Mouse (Mus musculus): ENCODE data around the gene Stpg3.

Stpg3 gene

DNA sequence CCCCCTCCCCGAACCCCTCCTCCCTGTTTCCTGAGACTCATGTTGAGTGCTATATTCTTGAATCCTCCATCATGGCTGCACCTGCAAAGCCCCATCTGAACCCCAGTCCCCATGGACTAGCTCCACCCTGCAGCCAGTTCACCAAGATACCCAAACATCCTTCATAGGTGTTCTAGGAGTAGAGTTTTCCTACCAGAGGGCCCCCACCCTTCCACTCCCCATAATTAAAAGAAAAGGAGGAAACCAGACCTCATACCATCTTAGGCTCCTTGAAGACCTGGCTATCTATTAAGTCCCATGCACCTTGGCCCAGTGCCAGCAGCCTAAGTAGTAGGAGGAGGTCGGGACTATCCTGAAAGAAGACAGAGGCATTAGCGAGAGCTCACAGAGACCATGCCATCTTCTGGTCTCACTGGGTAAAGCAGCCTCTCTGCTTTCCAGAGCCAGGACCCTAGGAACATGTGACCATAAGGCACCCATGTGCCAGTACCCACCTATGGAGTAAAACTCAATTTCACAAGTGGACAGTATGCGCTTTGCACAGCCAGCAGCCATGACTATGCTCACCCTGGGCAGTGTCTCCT, 10.7 kb downstream of the Stpg3 start:
- DNase-seq (ENCODE audit: low spot score) = peak; percentile 70

DNA sequence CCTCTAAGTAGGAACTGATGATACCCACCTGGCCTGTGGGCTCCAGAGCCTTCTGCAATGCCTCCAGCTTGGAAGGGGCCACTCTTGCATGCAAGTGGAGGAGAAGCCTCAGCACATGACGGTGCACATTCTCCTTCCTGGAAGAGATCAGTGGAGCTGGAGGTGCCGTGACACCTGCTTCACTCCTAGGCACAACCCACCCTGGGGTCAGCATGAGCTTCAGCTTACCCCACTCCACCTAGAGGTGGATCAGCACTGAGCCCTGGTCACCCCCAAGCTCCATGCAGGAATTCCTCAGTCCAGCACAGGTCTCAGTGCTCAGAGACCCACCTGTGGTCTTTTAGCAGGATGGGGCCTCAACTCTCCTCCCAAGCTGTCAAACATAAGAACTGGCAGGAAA, 13.8 kb downstream of the Stpg3 start:
- no peak for DNase-seq (ENCODE audit: low spot score)

DNA sequence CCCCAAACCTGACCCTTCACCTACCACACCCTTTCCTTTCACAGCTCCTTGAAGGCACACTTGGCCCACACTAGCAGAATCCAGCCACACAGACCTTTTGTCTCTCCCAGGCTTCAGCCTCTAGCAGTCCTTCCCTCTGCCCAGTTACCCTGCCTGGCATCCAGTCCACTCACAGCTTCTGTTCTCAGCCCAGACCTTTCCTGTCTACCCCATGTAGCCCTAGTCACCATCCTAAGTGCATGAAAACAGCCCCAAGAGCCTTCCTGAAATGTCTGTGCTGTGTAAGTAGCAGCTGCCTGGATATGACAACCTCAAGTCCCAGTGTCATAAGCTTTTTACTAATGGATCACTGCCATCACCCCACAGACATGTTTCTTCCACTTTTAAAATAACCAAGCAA, 16.5 kb downstream of the Stpg3 start:
- no peak for DNase-seq (ENCODE audit: low spot score)

DNA sequence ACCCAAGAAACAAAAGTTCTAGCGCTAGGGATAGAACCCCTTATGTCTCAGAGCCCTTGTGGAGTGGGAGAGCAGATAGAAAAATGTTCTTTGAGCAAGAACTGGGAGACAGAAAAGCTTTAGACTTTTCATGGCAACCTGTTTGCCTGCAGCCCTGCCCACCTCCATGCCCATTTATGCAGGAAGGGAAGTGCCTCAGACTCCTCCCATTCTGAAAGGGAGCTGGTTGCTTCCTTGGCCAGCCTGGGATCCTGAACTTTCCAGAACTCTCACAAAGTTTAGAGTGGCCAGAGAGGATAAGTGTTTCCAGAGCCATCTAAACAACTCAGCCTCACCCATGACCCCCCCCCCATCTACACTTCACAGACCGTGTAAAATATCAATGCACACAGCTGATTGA, 17.2 kb downstream of the Stpg3 start:
- no peak for DNase-seq (ENCODE audit: low spot score)

DNA sequence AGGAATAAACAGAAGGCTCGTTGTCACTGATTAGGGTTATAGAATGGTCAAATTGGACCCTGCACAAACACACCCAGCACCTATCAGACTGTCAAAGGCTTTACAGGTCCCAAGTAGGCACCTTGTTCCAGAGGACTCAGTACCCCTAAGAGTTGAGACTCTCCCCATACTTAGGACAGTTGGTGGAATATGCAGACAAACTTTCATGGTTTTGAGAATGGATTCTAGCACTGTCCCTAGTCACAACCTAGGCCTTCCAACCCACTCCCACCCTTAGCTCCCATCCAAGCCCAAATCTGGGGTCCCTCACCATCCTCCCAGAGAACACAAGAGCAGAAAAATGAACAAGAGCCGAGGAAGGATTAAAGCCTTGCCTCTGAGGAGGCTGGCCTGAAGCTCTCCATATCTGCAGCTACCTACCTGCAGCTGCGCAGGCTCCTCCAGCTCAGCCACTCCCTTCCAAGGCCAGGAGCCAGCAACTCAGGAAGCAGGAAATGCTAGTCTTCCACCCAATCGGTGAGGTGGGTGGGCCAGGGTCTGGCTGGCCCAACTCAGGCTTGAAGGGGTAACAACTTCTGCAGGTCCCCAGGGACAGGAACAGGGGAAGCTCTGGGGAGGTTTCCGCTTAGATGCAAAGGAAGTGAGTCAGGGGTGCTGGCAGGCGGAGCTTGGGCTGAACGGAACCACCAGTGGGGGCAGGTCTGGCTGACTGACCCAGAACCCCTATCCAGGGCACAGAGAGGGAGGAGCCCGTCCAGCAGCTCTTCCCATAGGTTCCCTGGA, 18.1 kb downstream of the Stpg3 start, which contains the start of gene Tor4a:
TSS of gene Tor4a (minus strand) at position 715 of the 783 bp plus-strand sequence.
- peak; percentile 49 for DNase-seq (ENCODE audit: low spot score)

DNA sequence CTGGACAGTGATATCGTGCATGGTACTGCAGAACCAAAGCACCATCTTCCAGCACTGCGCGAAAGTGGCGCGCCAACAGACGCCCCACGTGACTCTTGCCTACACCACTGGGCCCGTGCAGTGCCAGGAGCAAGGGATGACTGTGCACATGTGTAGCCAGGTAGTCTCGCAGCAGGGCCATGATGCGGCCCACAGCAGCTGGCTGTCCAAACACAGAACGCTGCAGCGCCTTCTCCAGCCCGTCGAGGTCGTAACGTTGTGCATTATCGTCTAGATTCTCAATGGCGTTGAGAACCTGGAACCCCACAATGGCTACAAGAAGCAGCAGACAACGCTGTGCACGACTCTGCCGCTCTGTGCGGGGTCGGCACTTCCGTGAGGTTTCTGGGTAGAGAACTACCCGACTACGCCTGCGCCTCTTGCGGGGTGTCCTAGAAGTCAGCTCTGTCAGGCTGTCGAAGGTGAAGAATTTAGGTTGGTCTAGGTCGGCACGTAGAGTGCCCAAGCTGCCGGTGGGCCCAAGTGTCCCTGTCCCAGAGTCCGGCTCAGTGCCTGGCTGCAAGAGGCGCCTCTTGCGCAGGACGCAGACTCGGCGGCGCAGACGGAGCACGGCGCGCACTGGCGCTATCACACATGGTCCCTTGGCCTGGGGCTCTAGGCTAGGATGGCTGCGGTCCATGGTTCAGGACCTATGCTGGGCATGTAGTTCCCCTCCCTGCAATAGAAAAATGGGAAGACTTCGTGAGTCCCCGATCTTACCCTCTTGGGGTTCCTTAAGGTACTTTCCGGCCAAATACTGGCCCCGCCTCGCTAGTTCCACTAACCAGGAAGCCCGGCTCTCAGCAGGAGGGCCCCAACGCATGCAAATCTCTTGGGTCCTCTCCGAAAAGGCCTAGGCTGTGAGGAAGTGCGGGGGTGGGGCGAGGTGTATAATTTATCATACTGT, 19.0 kb downstream of the Stpg3 start:
- DNase-seq (ENCODE audit: low spot score) = no peak

DNA sequence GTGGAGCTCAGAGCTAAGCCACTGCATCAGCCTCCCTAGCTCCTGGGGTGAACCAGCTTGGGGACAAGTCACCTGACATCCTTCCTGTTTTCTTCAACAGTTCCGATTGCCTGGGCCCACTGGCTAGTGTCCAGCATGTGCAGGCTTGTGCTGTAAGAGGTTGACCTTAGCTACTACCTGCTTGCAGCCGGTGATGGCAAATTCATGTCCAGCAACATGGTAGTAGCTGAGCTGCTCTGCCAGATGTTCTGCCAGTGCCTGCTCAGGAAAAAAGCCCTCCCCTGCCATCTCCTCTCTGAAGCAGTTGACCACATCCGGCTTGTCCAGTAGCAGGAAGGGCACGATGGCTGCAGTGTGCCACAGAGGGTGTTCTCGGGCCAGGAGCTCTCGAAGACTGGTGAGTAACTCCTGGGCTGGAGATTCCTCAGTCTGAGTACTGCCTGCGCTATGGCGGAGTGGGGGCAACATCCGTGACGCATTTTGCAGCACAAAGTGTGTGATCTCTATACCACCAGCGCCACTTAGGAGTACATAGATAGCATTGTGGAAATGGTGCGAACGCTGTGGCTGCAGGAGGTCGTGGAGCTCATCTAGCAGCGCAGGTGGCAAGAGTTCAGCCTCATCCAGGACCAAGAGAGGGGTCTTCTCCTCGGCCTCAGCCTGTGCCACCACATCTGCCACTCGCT, 19.8 kb downstream of the Stpg3 start:
- no peak for DNase-seq (ENCODE audit: low spot score)

DNA sequence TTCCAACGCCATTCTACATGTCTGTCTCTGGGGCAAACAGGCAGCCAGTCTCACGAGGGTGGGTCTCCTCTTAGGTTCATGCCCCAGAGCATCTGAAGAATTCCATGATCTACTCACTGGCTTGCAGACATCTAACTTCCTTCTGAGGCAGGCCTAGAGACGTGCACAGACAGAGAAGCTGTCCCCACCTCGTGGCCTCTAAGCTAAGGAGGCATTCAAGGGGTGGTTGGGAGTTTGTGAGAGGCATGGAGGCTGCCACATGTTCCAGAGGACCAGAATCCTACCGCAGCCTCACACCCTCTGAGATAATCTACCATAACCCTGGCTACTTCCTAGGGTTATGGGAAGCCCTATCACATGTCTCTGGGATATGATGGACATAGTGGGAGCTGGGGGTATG, 20.4 kb downstream of the Stpg3 start:
- DNase-seq (ENCODE audit: low spot score) = no peak

DNA sequence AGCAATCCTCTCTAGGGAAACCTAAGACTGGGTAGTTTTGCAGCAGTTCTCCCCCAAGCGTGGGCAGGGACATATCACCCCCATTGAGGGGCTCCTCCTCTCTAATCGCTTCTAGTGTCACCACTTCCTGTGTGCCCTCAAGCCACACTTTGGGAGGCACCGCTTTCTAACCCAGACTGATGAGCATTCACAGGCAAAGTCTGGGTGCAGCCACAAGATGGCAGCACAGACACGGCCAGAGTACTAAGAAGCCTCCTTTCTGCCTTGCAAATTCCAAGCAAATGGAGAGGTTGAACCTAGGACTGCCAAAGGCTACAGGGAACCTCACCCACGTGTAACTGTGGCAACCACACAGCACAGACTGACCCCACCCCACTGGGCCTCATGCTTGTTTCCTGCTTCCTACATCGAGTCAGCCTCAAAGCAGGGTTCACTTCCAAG, 21.1 kb downstream of the Stpg3 start:
- peak; percentile 85 for DNase-seq (ENCODE audit: low spot score)

DNA sequence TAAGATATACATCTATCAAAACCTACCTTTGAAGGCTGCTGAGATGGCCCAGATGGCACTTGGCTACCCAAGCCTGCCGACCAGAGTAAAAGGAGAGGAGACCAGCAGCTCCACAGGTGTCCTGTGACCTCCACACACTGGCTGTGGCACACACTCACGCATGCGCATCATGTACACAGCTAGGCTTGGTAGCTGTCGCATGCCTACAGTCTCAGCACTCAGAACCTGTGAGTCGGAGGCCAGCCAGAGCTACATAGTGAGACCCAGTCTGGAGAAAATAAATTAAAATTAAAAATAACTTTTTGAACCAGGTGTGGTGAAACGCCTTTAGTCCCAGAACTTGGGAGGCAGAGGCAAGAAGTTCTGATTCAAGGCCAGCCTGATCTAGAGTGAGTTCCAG, 26.6 kb downstream of the Stpg3 start:
- no peak for DNase-seq (ENCODE audit: low spot score)

DNA sequence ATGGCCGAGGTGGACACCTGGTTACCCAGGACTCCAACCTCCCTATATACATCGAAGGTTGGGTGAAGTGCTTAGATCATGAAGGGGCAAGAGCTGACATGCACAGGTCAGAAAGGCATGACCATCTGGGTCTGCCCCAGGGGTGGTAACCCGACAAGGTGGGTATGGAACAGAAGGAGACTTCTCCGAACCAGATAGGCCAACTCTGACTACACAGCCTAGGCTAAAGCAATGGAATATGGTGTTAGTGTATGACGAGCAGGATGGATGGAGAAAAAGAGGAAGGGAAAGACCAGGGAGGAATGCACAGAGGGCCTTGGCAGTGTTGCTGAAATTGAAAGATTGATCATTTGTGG, 27.9 kb downstream of the Stpg3 start:
- DNase-seq (ENCODE audit: low spot score) = no peak

DNA sequence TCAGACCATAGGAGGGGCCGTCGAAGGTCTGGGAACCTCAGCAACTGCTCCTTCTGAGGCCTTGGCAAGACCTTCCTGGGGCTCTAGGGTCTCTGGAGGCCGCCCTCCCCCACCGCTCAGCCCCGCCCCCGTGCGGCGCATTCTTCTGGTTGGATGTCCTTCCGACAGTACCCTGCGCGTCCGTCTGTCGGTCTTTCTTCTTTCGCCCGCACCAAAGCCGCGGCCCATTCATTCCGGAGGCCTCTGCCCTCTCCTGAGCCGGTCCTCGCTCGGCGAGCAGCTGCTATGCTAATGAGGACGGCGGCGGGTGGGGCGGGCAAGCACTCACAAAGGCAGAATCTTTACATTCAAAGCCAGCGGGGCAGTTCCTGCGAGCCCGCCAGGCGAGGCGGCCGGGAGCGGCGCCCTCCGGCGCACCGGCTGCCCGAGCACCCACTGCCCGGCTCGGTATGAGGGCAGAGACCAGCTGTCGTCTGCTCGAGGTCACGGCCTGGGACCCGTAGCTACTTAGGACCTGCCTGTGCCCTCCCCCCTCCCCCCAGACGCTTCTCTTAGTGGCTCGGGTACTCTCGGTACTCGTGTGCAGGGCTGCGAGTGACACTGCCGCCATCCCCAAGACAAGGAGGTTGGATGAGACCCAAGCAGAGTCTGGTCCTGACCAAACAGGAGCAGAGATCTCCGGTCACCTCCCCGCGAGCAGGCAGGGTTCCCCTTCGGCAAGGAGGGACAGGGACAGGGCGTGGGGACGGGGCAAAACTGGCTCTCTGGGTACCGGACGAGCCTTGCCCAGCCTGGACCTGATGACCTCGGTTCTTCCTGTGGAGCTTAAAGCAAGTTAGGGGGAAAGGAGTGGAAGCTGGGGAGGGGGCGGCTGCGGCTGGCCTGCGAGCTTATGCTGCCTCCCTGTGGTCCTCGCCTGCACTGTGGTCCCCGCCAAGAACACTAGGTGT, 28.5 kb downstream of the Stpg3 start:
- peak; percentile 68 for DNase-seq (ENCODE audit: low spot score)

DNA sequence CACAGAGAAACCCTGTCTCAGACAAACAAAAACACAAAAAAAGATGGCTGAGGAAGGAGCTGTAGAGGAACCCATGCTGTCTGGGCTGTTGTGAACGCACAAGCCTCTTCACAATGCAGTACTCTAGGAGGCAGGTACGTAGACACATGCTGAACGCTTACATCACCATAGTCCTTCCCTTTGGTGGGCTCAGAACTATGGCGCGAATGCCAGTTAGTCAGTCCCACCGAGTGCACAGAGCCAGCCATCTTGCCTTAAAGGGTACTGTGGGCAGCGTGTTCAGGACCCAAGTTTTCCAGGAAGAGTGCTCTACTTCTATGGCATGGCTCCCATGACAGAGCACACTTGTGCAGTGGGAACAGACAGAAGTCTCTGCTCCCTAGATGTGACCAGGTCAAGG, 29.9 kb downstream of the Stpg3 start:
- no peak for DNase-seq (ENCODE audit: low spot score)

DNA sequence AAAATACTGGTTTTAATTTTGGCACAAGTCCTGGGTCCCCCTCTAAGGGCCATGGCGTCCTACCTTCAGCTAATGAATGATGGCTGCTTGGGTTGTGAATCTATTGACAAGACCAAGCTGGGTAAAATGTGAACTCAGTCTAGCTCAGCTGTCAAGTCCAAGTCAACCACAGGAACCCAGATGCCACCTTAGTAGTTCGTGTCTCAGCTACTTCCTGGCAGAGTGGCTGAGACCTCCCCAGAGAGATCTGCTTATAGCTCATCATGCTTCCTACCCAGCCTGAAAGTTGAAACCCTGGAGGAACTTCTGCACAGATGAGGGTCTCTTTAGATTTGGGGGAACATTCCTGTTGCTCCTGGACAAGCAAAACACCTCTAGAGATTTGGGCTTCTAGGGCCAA, 31.1 kb downstream of the Stpg3 start:
- no peak for DNase-seq (ENCODE audit: low spot score)

DNA sequence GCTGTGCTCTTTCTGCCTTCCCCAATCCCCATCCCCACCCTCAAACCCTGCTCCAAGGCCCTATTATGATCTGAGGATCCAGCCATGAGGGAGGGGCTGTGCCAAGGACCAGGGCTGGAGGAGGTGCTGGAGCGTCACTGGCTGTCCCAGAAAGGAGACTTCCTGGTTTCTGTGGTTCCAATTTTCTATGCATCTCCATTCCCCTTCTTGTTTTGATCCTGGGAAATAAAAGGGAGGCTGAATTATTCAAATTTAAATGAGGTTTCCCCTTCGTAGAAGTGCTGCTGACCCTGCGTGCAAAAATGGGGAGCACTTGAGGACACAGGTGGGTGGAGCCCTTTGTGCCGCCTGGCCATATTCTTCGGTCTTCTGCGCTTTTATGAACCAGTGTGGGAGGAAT, 31.8 kb downstream of the Stpg3 start:
- no peak for DNase-seq (ENCODE audit: low spot score)

DNA sequence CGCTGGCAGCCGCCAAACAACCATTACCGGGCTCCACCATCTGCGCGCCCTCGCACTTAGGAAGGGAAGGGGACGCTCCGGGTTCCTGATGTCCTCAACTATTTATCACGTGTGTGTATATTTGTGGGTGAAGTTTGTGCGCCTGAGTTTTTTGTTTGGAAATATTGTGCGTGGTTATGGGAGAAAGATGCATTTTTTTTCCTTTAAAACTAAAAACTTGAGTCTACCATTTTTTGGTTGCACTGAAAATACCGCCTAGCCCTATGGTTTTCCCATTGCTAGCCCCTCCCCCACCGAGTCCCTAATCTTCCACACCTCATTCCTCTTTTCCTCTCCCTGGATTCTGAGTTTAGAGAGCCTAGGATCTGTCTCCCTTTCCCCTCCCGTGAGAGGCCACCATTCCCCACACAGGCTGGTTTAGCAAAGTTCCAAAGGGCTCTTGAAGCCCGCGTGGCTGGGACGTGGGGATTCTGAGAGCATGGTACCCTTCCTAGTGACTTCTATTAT, 32.5 kb downstream of the Stpg3 start:
- DNase-seq (ENCODE audit: low spot score) = peak; percentile 42

DNA sequence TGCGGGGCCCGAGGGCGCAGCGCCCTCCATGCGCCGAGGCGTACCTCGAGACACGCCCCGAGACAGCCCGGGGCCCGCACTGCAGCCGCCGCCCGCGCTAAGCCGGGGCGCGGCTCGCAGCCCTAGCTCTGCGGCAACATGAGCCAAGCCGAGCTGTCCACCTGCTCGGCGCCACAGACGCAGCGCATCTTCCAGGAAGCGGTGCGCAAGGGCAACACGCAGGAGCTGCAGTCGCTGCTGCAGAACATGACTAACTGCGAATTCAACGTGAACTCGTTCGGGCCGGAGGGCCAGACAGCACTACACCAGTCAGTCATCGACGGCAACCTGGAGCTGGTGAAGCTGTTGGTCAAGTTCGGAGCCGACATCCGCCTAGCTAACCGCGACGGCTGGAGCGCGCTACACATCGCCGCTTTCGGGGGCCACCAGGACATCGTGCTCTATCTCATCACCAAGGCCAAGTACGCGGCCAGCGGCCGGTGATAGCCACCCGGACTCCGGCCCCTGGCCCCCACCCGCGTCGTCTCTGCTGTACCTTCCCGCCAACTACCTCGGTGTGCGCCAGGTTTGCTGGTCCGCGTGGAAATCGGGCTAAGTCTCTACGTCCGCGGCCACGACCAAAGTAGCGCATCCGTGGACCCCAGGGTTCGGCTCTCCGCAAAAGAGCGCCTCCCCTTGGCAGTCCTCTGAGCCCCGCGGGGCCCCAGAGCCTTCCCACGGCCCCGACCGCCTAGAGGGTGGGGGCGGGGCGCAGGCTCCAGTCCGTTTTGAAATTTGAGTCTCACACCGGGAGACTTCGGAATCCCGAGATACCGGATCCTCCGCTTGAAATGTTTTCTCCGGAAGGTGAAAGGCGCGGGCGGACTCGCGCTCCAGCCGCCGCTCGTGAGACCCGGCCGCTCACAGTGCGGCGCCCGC, 33.2 kb downstream of the Stpg3 start:
- DNase-seq (ENCODE audit: low spot score) = peak; percentile 67

DNA sequence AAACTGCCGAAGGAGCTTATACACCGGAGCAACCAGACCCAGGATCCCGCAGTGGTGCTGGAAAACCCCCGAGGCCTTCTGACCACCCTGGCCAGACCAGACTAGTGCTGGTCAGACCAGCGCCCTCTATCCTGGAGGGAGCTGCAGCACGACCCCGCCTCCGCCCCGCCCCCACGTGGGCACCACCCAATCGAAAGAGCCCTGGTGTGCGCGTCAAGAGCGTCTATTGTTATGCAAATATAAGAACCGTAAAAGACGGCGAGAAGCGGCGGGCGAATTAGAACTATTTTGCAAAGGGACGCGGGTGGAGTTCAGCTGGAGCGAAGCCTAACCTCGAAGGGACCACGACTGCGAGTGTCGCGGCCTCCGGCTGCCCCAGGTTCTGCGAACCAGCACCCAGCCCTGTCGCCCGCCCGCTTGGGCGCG, 33.9 kb downstream of the Stpg3 start, which contains the start of gene Nrarp:
TSS of gene Nrarp (plus strand) at position 281 of the 426 bp plus-strand sequence.
- DNase-seq (ENCODE audit: low spot score) = peak; percentile 94

DNA sequence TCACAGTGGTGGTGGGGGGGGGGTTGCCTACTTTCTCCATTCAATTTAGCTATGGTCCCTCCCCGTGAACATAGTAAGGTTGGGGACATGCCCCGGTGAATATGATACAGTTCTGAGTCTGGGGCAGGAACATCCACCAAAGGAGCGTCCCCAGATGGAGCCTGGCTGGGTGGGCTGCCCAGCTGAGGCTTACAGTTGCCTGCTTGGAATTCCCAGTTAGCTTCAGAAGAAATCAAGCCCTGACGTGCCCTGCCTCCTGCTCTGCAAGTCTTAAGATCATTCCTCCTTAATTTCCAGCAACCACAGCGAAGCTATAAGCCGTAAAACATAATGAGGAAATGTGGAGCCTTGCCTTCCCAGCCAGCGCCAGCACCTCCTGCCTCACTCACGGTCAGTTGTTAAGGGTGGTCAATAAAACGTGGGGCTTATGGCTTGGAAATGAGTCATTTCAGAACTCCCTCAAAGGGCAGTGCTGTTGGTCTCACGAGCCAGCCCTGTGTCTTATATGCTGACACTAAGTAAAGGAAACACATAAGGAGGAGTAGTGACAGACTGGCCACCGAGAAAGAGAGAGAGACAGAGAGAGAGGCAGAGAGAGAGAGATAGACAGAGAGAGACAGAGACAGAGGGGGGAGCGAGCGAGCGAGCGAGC, 34.7 kb downstream of the Stpg3 start:
- DNase-seq (ENCODE audit: low spot score) = peak; percentile 33
